Comparison of ENCODE assay signal across 19 mouse cellular contexts in the genomic region with DNA sequence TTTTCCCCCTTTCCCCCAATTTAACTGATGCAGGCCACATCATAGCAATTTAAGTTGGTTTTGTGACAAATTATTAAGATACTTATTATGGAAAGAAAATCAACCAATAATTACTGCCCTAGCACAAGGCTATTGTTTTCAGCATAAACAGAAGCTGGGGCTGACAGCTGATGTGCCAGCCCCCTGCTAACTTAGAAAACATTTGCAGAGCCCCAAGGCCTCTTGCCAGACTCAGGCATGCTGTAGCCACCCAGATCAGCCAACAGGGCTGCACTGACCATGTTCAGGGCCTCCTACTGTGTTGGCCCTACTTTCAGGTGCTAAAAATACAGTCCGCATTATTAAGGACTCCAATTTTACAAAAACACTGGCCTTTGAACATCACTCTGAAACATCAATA.
DNase-seq lines count a peak whose midpoint lies in the region; ATAC-seq and TF ChIP-seq lines count a peak whose summit lies in the region.
"Had no signal": no experiment of that assay in that cellular context is flagged by ENCODE, and none has a peak within 500 bp of the region (broad histone marks: within the 10 kb centered on the region; RNA-seq: fewer than 3 reads in every experiment).

No protein-coding gene starts in this region.

- H3K27ac ChIP-seq in forebrain, embryonic 13.5 days, result no peak overlapping the region
- no peak overlapping the region for H3K27ac ChIP-seq in forebrain, embryonic 11.5 days (ENCODE audit: low read depth, low read length)
- peak overlapping the region; percentile 38; the same call in 1 of the 2 replicates for H3K27ac ChIP-seq in neural tube, embryonic 13.5 days (replicated peaks)
- H3K27ac ChIP-seq in lung, postnatal 0 days (ENCODE audit: low read length), result no peak overlapping the region
- H3K27ac ChIP-seq: embryonic facial prominence, embryonic 13.5 days had no signal

- no peak for TF ChIP-seq CTCF in lung, postnatal 0 days (IDR thresholded peaks at IDR 0.05)

- TF ChIP-seq EP300 in lung, postnatal 0 days (IDR thresholded peaks at IDR 0.05), result no peak

- intact Hi-C loops in left cerebral cortex, postnatal 10 days (cut with DNase I), result no loop called here

- peak; percentile 73 for ATAC-seq in forebrain, embryonic 13.5 days
- no peak for ATAC-seq in forebrain, embryonic 11.5 days (replicated peaks; ENCODE audit: low FRiP score)
- ATAC-seq in neural tube, embryonic 13.5 days (ENCODE audit: low read depth), result no peak
- no peak for ATAC-seq in lung, postnatal 0 days
- ATAC-seq: activated CD4-positive, CD25-positive, alpha-beta regulatory T cell, adult 4 months had no signal

- H3K27me3 ChIP-seq in forebrain, embryonic 13.5 days, result no peaks in the 10 kb centered on the region
- H3K27me3 ChIP-seq in forebrain, embryonic 11.5 days (ENCODE audit: control insufficient read depth, insufficient read depth, low read length), result no peaks in the 10 kb centered on the region
- no peaks in the 10 kb centered on the region for H3K27me3 ChIP-seq in neural tube, embryonic 13.5 days
- no peaks in the 10 kb centered on the region for H3K27me3 ChIP-seq in lung, postnatal 0 days (replicated peaks; ENCODE audit: insufficient read depth, low read length)
- H3K27me3 ChIP-seq: embryonic facial prominence, embryonic 13.5 days; megakaryocyte, embryonic 14.5 days had no signal

- no peaks in the 10 kb centered on the region for H3K9me3 ChIP-seq in forebrain, embryonic 13.5 days (replicated peaks)
- no peaks in the 10 kb centered on the region for H3K9me3 ChIP-seq in forebrain, embryonic 11.5 days (ENCODE audit: control insufficient read depth, low read length)
- H3K9me3 ChIP-seq in neural tube, embryonic 13.5 days, result no peaks in the 10 kb centered on the region
- no peaks in the 10 kb centered on the region for H3K9me3 ChIP-seq in lung, postnatal 0 days (ENCODE audit: low read length)
- H3K9me3 ChIP-seq: embryonic facial prominence, embryonic 13.5 days; megakaryocyte, embryonic 14.5 days had no signal

- H3K9ac ChIP-seq in forebrain, embryonic 13.5 days, result no peak overlapping the region
- no peak overlapping the region for H3K9ac ChIP-seq in forebrain, embryonic 11.5 days (ENCODE audit: low read length)
- H3K9ac ChIP-seq in neural tube, embryonic 13.5 days, result no peak overlapping the region
- no peak overlapping the region for H3K9ac ChIP-seq in lung, postnatal 0 days (replicated peaks; ENCODE audit: low read depth)
- H3K9ac ChIP-seq: embryonic facial prominence, embryonic 13.5 days had no signal

- DNase-seq in forebrain, embryonic 11.5 days (ENCODE audit: low spot score), result no peak
- DNase-seq in neural tube, embryonic 10.5 days (ENCODE audit: extremely low spot score, low spot score), result no peak
- DNase-seq in cerebellum, postnatal 36 days, result peak; percentile 65 to 73
- peak; percentile 80 for DNase-seq in retina, postnatal 1 day
- DNase-seq in lung, postnatal 0 days (ENCODE audit: low spot score), result no peak
- no peak for DNase-seq in left cerebral cortex, postnatal 10 days (ENCODE audit: extremely low spot score in 1 of 2, low spot score in 2 of 2)
- DNase-seq: gastrocnemius, postnatal 10 days; heart, postnatal 4 days; kidney, adult 2 months; kidney, postnatal 4 days; right cerebral cortex, postnatal 25 days; thymus, postnatal 4 days had no signal

- no peaks in the 10 kb centered on the region for H3K36me3 ChIP-seq in forebrain, embryonic 13.5 days (ENCODE audit: poor library complexity, severe bottlenecking)
- H3K36me3 ChIP-seq in forebrain, embryonic 11.5 days (ENCODE audit: control insufficient read depth, insufficient read depth, low read length), result no peaks in the 10 kb centered on the region
- H3K36me3 ChIP-seq in neural tube, embryonic 13.5 days, result no peaks in the 10 kb centered on the region
- H3K36me3 ChIP-seq in lung, postnatal 0 days (ENCODE audit: insufficient read depth, low read length), result no peaks in the 10 kb centered on the region
- H3K36me3 ChIP-seq: embryonic facial prominence, embryonic 13.5 days had no signal

- peaks cover 19% of the 10 kb centered on the region for H3K4me1 ChIP-seq in forebrain, embryonic 13.5 days
- H3K4me1 ChIP-seq in forebrain, embryonic 11.5 days (replicated peaks; ENCODE audit: control insufficient read depth, insufficient read depth, low read length), result peaks cover 2% of the 10 kb centered on the region; the same call in 1 of the 2 replicates
- H3K4me1 ChIP-seq in neural tube, embryonic 13.5 days (replicated peaks), result peaks cover 36% of the 10 kb centered on the region
- H3K4me1 ChIP-seq in lung, postnatal 0 days (ENCODE audit: insufficient read depth, low read depth, low read length), result no peaks in the 10 kb centered on the region
- H3K4me1 ChIP-seq: megakaryocyte, embryonic 14.5 days had no signal

- no peak overlapping the region for H3K4me3 ChIP-seq in forebrain, embryonic 13.5 days
- no peak overlapping the region for H3K4me3 ChIP-seq in forebrain, embryonic 11.5 days (ENCODE audit: low read depth, low read length)
- H3K4me3 ChIP-seq in neural tube, embryonic 13.5 days, result no peak overlapping the region
- H3K4me3 ChIP-seq in lung, postnatal 0 days (ENCODE audit: low read depth, low read length), result no peak overlapping the region
- H3K4me3 ChIP-seq: embryonic facial prominence, embryonic 13.5 days; megakaryocyte, embryonic 14.5 days had no signal

- WGBS in forebrain, embryonic 13.5 days, result 81% methylated on average over 1 of the region's 1 CpGs
- WGBS in forebrain, embryonic 11.5 days, result 92% methylated on average over 1 of the region's 1 CpGs
- 93% methylated on average over 1 of the region's 1 CpGs for WGBS in neural tube, embryonic 13.5 days
- 87% methylated on average over 1 of the region's 1 CpGs for WGBS in lung, postnatal 0 days

- no peak overlapping the region for H3K4me2 ChIP-seq in forebrain, embryonic 13.5 days
- no peak overlapping the region for H3K4me2 ChIP-seq in forebrain, embryonic 11.5 days (ENCODE audit: low read depth, low read length, severe bottlenecking)
- no peak overlapping the region for H3K4me2 ChIP-seq in neural tube, embryonic 13.5 days
- H3K4me2 ChIP-seq in lung, postnatal 0 days (replicated peaks; ENCODE audit: low read depth, low read length), result no peak overlapping the region
- H3K4me2 ChIP-seq: embryonic facial prominence, embryonic 13.5 days; heart, embryonic 11.5 days; liver, embryonic 11.5 days had no signal

Comparison
In these comparisons a context has a peak if more than half of its experiments do, and no peak if none do; other contexts are left out.
1. DNase-seq: peak in cerebellum, postnatal 36 days (2 of 2) and retina, postnatal 1 day (single experiment); none in forebrain, embryonic 11.5 days (single experiment), neural tube, embryonic 10.5 days (single experiment), lung, postnatal 0 days (single experiment) and left cerebral cortex, postnatal 10 days (0 of 2).